Mouse (Mus musculus) brown adipose tissue, adult 24 weeks (tissue): ENCODE results near the gene Olfr1270. TPM values are rescaled to one million over a fixed set of nuclear protein-coding genes. Genes with fewer than 3 reads are reported as not detected.
"Not testable (repeated sequence)": the region's sequence is repeated elsewhere in the genome, so short reads cannot be mapped to it uniquely, and the experiment has no call there.

Experiments
- H3K27ac ChIP-seq: fragments of 200-500 bp; replicated peaks from 2 replicates; pipeline ENCODE4 v1.5.1; 2012; ENCODE audit warnings: low read depth, mild to moderate bottlenecking, low read length
- H3K4me1 ChIP-seq: fragments of 200-500 bp; 2 replicates; pipeline ENCODE4 v1.6.1; 2012; ENCODE audit warnings: low read length, mixed read lengths; ENCODE audit not compliant: control insufficient read depth, insufficient read depth, insufficient read length
- H3K4me3 ChIP-seq: fragments of 200-500 bp; 2 replicates; pipeline ENCODE4 v1.5.1; 2012; ENCODE audit warnings: low read depth, mild to moderate bottlenecking, low read length, moderate library complexity; ENCODE audit not compliant: insufficient read depth
- polyA plus RNA-seq: library from polyadenylated mRNA; stranded (reverse); fragments of >200 nt; gene quantifications from 2 replicates; pipeline ENCODE4 v1.2.4, GENCODE M21; 2012; ENCODE audit not compliant: missing spikeins, insufficient read depth, insufficient read length

Gene Olfr1270
- polyA plus RNA-seq: not detected in 2 replicates

- Histone ChIP-seq H3K4me1 (no peaks in the 10 kb centered on the region), H3K27ac (no peak within 1 kb of the TSS), H3K4me3 (no peak within 1 kb of the TSS)
Observed at GRCm38 (mm10) chr2:90152991-90153390, at the start of gene Olfr1270. Gene Olfr1270, minus strand, starts transcription at chr2:90153091.

- not testable (repeated sequence) for H3K4me3 ChIP-seq, H3K4me1 ChIP-seq, H3K27ac ChIP-seq
Observed at GRCm38 (mm10) chr2:90199606-90200005, 46.7 kb upstream of the Olfr1270 start.

- not testable (repeated sequence) for H3K4me1 ChIP-seq, H3K4me3 ChIP-seq, H3K27ac ChIP-seq
Observed at GRCm38 (mm10) chr2:90195285-90195684, 42.4 kb upstream of the Olfr1270 start.

DNA sequence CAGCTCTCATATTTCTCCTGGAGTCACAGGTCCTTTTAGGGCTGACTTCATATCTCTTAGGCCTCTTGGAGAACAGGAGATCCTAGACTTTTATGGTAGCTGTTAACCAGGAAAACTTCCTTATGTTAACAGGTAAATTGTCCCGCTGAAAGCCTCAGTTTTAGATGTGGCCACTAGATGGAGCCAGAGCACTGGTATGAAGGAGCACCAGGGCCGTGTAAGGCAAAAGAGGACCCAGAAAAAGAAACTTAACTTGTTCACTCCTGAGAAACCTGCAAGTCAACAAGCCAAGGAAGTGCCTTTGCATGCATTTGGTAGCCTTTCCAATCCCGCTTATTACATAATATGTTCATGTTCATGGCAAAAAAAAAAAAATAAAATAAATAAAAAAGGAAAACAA, 41.9 kb upstream of the Olfr1270 start:
- not testable (repeated sequence) for H3K4me3 ChIP-seq, H3K4me1 ChIP-seq, H3K27ac ChIP-seq

DNA sequence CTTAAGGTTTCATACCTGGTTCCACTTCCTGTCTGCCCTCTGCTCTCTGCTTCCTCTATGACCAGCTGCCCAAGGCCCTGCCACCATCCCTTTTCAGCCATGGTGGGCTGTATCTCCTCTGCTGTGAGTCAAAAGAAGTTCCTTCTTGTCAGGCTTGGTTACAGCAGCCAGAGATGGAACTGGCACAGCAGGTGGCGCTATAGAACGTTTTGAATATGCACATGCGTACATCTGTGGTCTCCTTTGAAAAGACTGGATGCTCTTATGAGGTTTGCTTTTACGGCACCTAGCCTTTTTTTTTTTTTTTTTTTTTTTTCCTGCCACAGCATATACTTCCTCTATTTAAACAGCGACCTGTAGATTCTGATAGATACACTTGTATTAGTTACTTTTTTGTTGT, 34.2 kb upstream of the Olfr1270 start:
- not testable (repeated sequence) for H3K4me3 ChIP-seq, H3K4me1 ChIP-seq, H3K27ac ChIP-seq

DNA sequence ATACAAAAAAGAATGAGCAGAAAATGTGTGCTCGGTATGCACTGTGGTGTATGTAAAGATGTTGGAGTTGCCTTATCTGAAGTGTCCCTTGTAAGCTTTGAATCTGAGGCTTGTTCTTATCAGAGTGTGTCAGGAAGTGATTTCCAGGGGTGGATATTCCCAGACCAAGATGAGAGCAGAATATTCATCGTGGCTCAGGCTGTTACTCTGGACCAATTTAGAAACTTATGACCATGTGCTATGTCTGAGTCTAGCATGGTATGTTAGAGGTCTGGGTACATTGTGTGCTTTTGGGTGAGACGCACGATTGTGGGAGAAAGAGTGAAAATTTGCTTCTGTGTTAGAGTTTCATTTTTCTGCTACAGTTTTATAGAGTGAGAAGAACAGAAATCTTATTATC, 33.2 kb upstream of the Olfr1270 start:
- H3K4me3 ChIP-seq, H3K4me1 ChIP-seq, H3K27ac ChIP-seq: not testable (repeated sequence)

DNA sequence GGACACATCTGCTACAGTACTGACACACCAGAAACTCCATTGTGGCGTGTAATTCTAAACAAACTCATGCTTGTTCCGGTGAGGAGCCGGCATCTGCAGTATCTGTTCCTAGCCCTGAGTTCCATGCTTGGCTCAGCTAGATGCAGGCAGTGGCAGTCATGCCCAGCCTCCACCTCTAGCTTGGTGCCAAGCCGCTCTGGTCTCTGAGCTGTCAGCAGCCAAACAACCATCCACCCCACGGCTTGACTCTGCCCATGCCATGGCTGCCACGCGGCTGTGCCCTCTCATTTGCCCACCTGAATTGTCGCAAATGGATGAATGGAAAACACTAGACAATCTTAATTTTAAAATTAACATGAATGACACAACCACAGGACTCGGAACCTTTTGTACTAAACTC, 1.0 kb upstream of the Olfr1270 start:
- no peak overlapping the region for H3K4me3 ChIP-seq
- H3K27ac ChIP-seq: no peak overlapping the region
- no peaks in the 10 kb centered on the region for H3K4me1 ChIP-seq

DNA sequence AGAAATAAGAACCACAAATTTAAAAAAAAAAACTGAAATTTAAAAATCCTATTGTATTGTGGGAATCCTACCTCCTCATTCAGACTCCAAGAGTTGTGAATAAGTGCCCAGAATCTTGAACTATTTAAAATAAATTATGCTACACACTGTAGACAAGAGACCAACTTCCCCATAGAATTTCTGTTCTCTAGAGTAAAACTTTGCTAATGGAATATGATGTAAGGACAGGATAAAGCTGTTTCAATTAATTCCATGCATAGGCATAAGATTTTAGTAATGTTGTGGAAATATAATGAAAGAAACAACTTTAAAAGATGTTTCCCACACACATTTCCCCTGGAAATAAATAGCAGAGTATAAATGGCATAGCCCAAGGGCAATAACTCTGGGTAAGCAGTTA, 10.7 kb downstream of the Olfr1270 start, which contains the start of gene Olfr32:
Gene Olfr32, minus strand, starts transcription at position 101 of the 400 bp plus-strand sequence.
- Histone ChIP-seq H3K27ac (no peak within 1 kb of the TSS), H3K4me1 (no peaks in the 10 kb centered on the region), H3K4me3 (no peak within 1 kb of the TSS)

GRCm38 (mm10) chr2:90121312-90121711, 31.6 kb downstream of the Olfr1270 start, which contains the start of gene Olfr1269:
Gene Olfr1269, minus strand, starts transcription at chr2:90121412.
- Histone ChIP-seq H3K27ac (no peak within 1 kb of the TSS), H3K4me1 (no peaks in the 10 kb centered on the region), H3K4me3 (no peak within 1 kb of the TSS)

Other genes with a start within 250 kb of the Olfr1270 start
- gene Olfr1258, start 225.8 kb downstream of the Olfr1270 start, polyA plus RNA-seq: not detected in 2 replicates
- not detected in 2 replicates for gene Olfr1259, start 204.4 kb downstream of the Olfr1270 start, polyA plus RNA-seq
- not detected in 2 replicates for gene Olfr1260, start 178.8 kb downstream of the Olfr1270 start, polyA plus RNA-seq
- gene Olfr1261, start 161.9 kb downstream of the Olfr1270 start, polyA plus RNA-seq: not detected in 2 replicates
- gene Olfr1262, start 152.9 kb downstream of the Olfr1270 start, polyA plus RNA-seq: not detected in 2 replicates
- not detected in 2 replicates for gene Olfr1263, start 141.0 kb downstream of the Olfr1270 start, polyA plus RNA-seq
- not detected in 2 replicates for gene Olfr1264, start 127.5 kb downstream of the Olfr1270 start, polyA plus RNA-seq
- not detected in 2 replicates for gene Olfr1265, start 117.8 kb downstream of the Olfr1270 start, polyA plus RNA-seq
- gene Olfr140, start 89.5 kb downstream of the Olfr1270 start, polyA plus RNA-seq: not detected in 2 replicates
- not detected in 2 replicates for gene Olfr1269, start 31.7 kb downstream of the Olfr1270 start, polyA plus RNA-seq
- not detected in 2 replicates for gene Olfr32, start 10.8 kb downstream of the Olfr1270 start, polyA plus RNA-seq
- not detected in 2 replicates for gene Olfr1506, start 71.4 kb upstream of the Olfr1270 start, polyA plus RNA-seq
- not detected in 2 replicates for gene Olfr142, start 104.5 kb upstream of the Olfr1270 start, polyA plus RNA-seq
- gene Olfr1271, start 117.9 kb upstream of the Olfr1270 start, polyA plus RNA-seq: not detected in 2 replicates
- not detected in 2 replicates for gene Olfr1272, start 139.8 kb upstream of the Olfr1270 start, polyA plus RNA-seq
- gene Gm13769, start 169.1 kb upstream of the Olfr1270 start, polyA plus RNA-seq: not detected in 2 replicates
- gene Olfr1274-ps, start 245.6 kb upstream of the Olfr1270 start, polyA plus RNA-seq: not detected in 2 replicates